Mouse (Mus musculus): ENCODE data around the gene Pgm5. TPM values are rescaled to one million over a fixed set of nuclear protein-coding genes. Genes with fewer than 3 reads are reported as not detected.
"Not testable (repeated sequence)": the region's sequence is repeated elsewhere in the genome, so short reads cannot be mapped to it uniquely, and the experiment has no call there.

The Pgm5 gene
- polyA plus RNA-seq, 1 experiment, result 18.3 TPM

DNA sequence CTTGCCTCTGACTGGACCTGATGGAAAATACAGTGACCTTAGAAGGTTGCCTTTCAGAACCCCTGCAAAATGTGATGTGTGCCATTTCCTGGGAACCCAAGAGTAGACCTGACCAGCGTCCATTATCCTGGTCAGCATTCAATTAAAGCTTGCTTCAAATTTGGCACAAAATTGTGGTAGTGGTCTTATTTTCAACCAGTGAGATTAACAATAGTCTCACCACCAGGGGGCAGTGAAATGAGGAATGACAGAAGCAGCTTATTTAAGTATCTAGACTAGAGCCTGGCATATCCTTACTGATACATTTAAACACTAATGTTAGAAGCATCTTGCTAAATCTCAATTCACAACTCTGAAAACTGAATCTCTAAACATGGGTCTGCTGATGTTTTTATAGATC, 156.3 kb downstream of the Pgm5 start:
- Histone ChIP-seq H3K36me3 (ENCODE audit: control insufficient read depth, insufficient read depth, low read length) (no peaks in the 10 kb centered on the region), H3K27ac (ENCODE audit: insufficient read depth, low read depth, low read length) (no peak overlapping the region), H3K4me1 (ENCODE audit: control insufficient read depth, insufficient read depth, insufficient read length, low read length) (peaks cover 13% of the 10 kb centered on the region; the same call in 1 of the 2 replicates), H3K4me3 (ENCODE audit: low read depth, low read length) (no peak overlapping the region), H3K27me3 (ENCODE audit: control insufficient read depth, insufficient read depth, low read length) (no peaks in the 10 kb centered on the region)
- WGBS, result 91% methylated on average over 1 of the region's 1 CpGs
- TF ChIP-seq POLR2A (IDR thresholded peaks at IDR 0.05; ENCODE audit: low read depth, low read length) (no peak), CTCF (IDR thresholded peaks at IDR 0.05; ENCODE audit: extremely low read depth, insufficient read length, insufficient replicate concordance, low read depth, low read length) (no peak)

DNA sequence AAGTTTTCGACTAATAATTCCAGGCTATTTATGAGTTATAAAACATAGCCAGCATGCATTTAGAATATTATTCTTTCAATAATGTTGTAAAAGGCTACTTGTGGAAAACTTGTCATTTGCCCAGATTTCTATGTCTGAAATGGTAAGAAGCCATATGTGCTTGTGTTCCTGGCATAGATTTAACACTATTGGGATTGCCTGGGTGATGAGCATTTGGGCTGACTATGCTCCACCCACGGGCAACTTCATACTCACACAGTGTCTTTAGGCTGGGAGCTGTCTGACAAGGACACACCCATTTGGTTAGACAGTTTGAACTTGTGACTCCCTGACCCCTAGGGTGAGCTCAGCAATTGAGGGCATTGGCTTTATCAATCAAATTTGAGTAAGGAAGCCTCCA, 157.3 kb downstream of the Pgm5 start:
- no peaks in the 10 kb centered on the region for H3K27me3 ChIP-seq (ENCODE audit: control insufficient read depth, insufficient read depth, low read length)
- 70% methylated on average over 2 of the region's 2 CpGs for WGBS
- TF ChIP-seq POLR2A (IDR thresholded peaks at IDR 0.05; ENCODE audit: low read depth, low read length) (no peak), CTCF (IDR thresholded peaks at IDR 0.05; ENCODE audit: extremely low read depth, insufficient read length, insufficient replicate concordance, low read depth, low read length) (no peak)
- peaks cover 13% of the 10 kb centered on the region; the same call in 1 of the 2 replicates for H3K4me1 ChIP-seq (ENCODE audit: control insufficient read depth, insufficient read depth, insufficient read length, low read length)
- H3K27ac ChIP-seq (ENCODE audit: insufficient read depth, low read depth, low read length), result no peak overlapping the region
- H3K36me3 ChIP-seq (ENCODE audit: control insufficient read depth, insufficient read depth, low read length), result no peaks in the 10 kb centered on the region
- H3K4me3 ChIP-seq (ENCODE audit: low read depth, low read length), result no peak overlapping the region

GRCm38 (mm10) chr19:24703680-24704079, 158.0 kb downstream of the Pgm5 start:
- WGBS, result 81% methylated on average over 8 of the region's 8 CpGs
- Histone ChIP-seq H3K27me3 (ENCODE audit: control insufficient read depth, insufficient read depth, low read length) (no peaks in the 10 kb centered on the region), H3K4me1 (ENCODE audit: control insufficient read depth, insufficient read depth, insufficient read length, low read length) (peaks cover 13% of the 10 kb centered on the region; the same call in 1 of the 2 replicates), H3K4me3 (ENCODE audit: low read depth, low read length) (no peak overlapping the region), H3K27ac (ENCODE audit: insufficient read depth, low read depth, low read length) (no peak overlapping the region), H3K36me3 (ENCODE audit: control insufficient read depth, insufficient read depth, low read length) (no peaks in the 10 kb centered on the region)
- TF ChIP-seq POLR2A (IDR thresholded peaks at IDR 0.05; ENCODE audit: low read depth, low read length) (no peak), CTCF (IDR thresholded peaks at IDR 0.05; ENCODE audit: extremely low read depth, insufficient read length, insufficient replicate concordance, low read depth, low read length) (no peak)

DNA sequence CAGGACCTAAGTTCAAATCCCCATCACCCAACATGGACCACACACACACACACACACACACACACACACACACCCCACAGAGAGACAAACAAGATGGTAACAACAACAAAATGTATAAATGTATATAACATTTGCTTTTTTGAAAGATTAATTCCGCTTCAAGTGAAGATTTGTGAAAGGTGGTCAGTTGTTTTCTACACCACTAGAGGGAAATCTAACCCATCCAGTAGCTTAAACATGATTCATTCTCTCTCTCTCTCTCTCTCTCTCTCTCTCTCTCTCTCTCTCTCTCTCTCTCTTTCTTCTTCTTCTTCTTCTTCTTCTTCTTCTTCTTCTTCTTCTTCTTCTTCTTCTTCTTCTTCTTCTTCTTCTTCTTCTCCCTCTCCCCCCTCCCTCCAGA, 158.5 kb downstream of the Pgm5 start:
- not testable (repeated sequence) for H3K36me3 ChIP-seq (ENCODE audit: control insufficient read depth, insufficient read depth, low read length); H3K4me3 ChIP-seq (ENCODE audit: low read depth, low read length); H3K27ac ChIP-seq (ENCODE audit: insufficient read depth, low read depth, low read length); H3K27me3 ChIP-seq (ENCODE audit: control insufficient read depth, insufficient read depth, low read length)
- 74% methylated on average over 1 of the region's 1 CpGs for WGBS
- peaks cover 13% of the 10 kb centered on the region; the same call in 1 of the 2 replicates for H3K4me1 ChIP-seq (ENCODE audit: control insufficient read depth, insufficient read depth, insufficient read length, low read length)

DNA sequence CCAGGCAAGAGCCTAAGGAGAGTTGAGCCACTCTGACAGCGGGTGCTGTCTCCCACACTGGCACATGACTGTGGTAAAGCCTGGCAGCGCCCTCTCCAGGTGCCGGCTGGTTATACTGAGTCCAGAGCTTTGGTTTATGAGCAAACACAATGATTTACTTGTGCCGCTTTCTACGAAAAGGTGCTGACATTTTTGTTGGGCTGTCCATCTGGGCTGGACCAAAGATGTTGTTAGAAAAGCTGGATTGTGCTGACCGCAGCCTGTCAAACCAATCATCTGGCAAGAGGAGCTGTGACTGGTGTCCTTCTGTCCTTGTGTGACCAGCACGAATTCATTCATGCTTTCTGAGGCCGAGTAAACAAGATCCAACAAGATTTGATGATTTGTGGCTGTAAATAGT, 159.9 kb downstream of the Pgm5 start:
- peaks cover 9% of the 10 kb centered on the region; the same call in 1 of the 2 replicates for H3K4me1 ChIP-seq (ENCODE audit: control insufficient read depth, insufficient read depth, insufficient read length, low read length)
- TF ChIP-seq CTCF (IDR thresholded peaks at IDR 0.05; ENCODE audit: extremely low read depth, insufficient read length, insufficient replicate concordance, low read depth, low read length) (peak; percentile 22; the same call in 1 of the 2 replicates), POLR2A (IDR thresholded peaks at IDR 0.05; ENCODE audit: low read depth, low read length) (no peak)
- no peaks in the 10 kb centered on the region for H3K27me3 ChIP-seq (ENCODE audit: control insufficient read depth, insufficient read depth, low read length)
- no peak overlapping the region for H3K4me3 ChIP-seq (ENCODE audit: low read depth, low read length)
- 73% methylated on average over 8 of the region's 8 CpGs for WGBS
- H3K36me3 ChIP-seq (ENCODE audit: control insufficient read depth, insufficient read depth, low read length), result no peaks in the 10 kb centered on the region
- H3K27ac ChIP-seq (ENCODE audit: insufficient read depth, low read depth, low read length), result no peak overlapping the region

DNA sequence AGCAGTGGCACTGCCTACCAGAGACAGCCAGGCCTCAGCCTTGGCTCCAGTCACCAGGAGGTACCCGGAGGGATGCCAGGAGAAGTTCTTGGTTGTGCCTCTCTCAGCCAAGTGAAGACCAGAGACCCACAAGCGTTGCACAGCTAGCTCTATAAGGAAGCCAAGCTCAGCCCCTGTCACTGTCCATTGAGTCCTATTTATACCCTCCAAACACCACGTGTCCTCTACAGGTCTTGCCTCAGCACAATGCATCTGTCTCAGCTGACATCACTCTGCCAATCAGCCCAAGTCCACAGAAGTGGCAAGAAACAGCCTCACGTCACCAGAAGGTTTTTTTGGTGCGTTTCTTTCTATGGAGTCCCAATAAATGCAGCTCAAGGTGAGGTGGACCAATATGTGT, 161.0 kb downstream of the Pgm5 start:
- Histone ChIP-seq H3K27me3 (ENCODE audit: control insufficient read depth, insufficient read depth, low read length) (no peaks in the 10 kb centered on the region), H3K4me1 (ENCODE audit: control insufficient read depth, insufficient read depth, insufficient read length, low read length) (peaks cover 4% of the 10 kb centered on the region; the same call in 1 of the 2 replicates), H3K27ac (ENCODE audit: insufficient read depth, low read depth, low read length) (no peak overlapping the region), H3K4me3 (ENCODE audit: low read depth, low read length) (no peak overlapping the region), H3K36me3 (ENCODE audit: control insufficient read depth, insufficient read depth, low read length) (no peaks in the 10 kb centered on the region)
- WGBS, result 92% methylated on average over 5 of the region's 5 CpGs
- no peak for TF ChIP-seq POLR2A (IDR thresholded peaks at IDR 0.05; ENCODE audit: low read depth, low read length)
- no peak for TF ChIP-seq CTCF (IDR thresholded peaks at IDR 0.05; ENCODE audit: extremely low read depth, insufficient read length, insufficient replicate concordance, low read depth, low read length)

- H3K27me3 ChIP-seq (ENCODE audit: control insufficient read depth, insufficient read depth, low read length), result no peaks in the 10 kb centered on the region
- H3K4me1 ChIP-seq (ENCODE audit: control insufficient read depth, insufficient read depth, insufficient read length, low read length), result no peaks in the 10 kb centered on the region; the same call in 1 of the 2 replicates
- H3K36me3 ChIP-seq (ENCODE audit: control insufficient read depth, insufficient read depth, low read length), result no peaks in the 10 kb centered on the region
- H3K27ac ChIP-seq (ENCODE audit: insufficient read depth, low read depth, low read length), result no peak overlapping the region
- H3K4me3 ChIP-seq (ENCODE audit: low read depth, low read length), result no peak overlapping the region
- TF ChIP-seq CTCF (IDR thresholded peaks at IDR 0.05; ENCODE audit: extremely low read depth, insufficient read length, insufficient replicate concordance, low read depth, low read length), result peak; percentile 17; the same call in 1 of the 2 replicates
- no peak for TF ChIP-seq POLR2A (IDR thresholded peaks at IDR 0.05; ENCODE audit: low read depth, low read length)
Measured at GRCm38 (mm10) chr19:24699910-24700309, 161.7 kb downstream of the Pgm5 start.

GRCm38 (mm10) chr19:24699196-24699595, 162.5 kb downstream of the Pgm5 start:
- Histone ChIP-seq H3K4me3 (ENCODE audit: low read depth, low read length) (no peak overlapping the region), H3K4me1 (ENCODE audit: control insufficient read depth, insufficient read depth, insufficient read length, low read length) (no peaks in the 10 kb centered on the region; the same call in 1 of the 2 replicates), H3K36me3 (ENCODE audit: control insufficient read depth, insufficient read depth, low read length) (no peaks in the 10 kb centered on the region), H3K27ac (ENCODE audit: insufficient read depth, low read depth, low read length) (no peak overlapping the region), H3K27me3 (ENCODE audit: control insufficient read depth, insufficient read depth, low read length) (no peaks in the 10 kb centered on the region)
- WGBS, result 83% methylated on average over 3 of the region's 3 CpGs
- TF ChIP-seq POLR2A (IDR thresholded peaks at IDR 0.05; ENCODE audit: low read depth, low read length) (no peak), CTCF (IDR thresholded peaks at IDR 0.05; ENCODE audit: extremely low read depth, insufficient read length, insufficient replicate concordance, low read depth, low read length) (no peak)
